In the genomic region with DNA sequence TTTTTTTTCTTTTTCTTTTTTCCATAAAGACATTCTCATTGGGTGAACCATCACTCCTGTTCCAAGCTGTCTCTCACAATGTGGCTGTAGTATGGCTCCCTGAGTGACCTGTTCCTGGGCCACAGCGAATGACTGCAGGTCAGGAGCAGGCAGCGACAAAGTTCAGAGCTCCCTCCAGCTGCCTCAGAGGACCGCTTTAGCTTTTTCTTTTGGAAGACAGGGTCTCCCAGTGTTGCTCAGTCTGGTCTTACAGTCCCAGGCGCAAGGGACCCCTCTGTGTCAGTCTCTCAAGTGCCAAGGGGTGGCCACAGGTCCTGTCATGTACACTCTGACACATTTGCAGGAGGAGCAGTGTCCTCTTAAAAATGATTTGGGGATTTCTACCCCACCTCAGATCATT, we compare ENCODE assay signal across 10 mouse cellular contexts. TPM values are rescaled to one million over a fixed set of nuclear protein-coding genes. Genes with fewer than 3 reads are reported as not detected.
DNase-seq lines count a peak whose midpoint lies in the region; ATAC-seq and TF ChIP-seq lines count a peak whose summit lies in the region.
"Had no signal": no experiment of that assay in that cellular context is flagged by ENCODE, and none has a peak within 500 bp of the region (broad histone marks: within the 10 kb centered on the region; RNA-seq: fewer than 3 reads in every experiment).

No protein-coding gene starts in this region.

- no peak for TF ChIP-seq EP300 in stomach, postnatal 0 days (optimal IDR thresholded peaks at IDR 0.05)

- no peak overlapping the region for H3K4me3 ChIP-seq in hindbrain, embryonic 13.5 days
- no peak overlapping the region for H3K4me3 ChIP-seq in hindbrain, postnatal 0 days (ENCODE audit: low read length)
- no peak overlapping the region for H3K4me3 ChIP-seq in neural tube, embryonic 13.5 days
- no peak overlapping the region for H3K4me3 ChIP-seq in limb, embryonic 12.5 days (replicated peaks)
- no peak overlapping the region for H3K4me3 ChIP-seq in stomach, postnatal 0 days (ENCODE audit: low read depth, low read length)

- H3K4me2 ChIP-seq in hindbrain, embryonic 13.5 days, result no peak overlapping the region
- no peak overlapping the region for H3K4me2 ChIP-seq in hindbrain, postnatal 0 days (ENCODE audit: low read depth, low read length)
- H3K4me2 ChIP-seq in neural tube, embryonic 13.5 days, result no peak overlapping the region
- H3K4me2 ChIP-seq in limb, embryonic 12.5 days, result no peak overlapping the region
- no peak overlapping the region for H3K4me2 ChIP-seq in stomach, postnatal 0 days (replicated peaks; ENCODE audit: low read depth)

- TF ChIP-seq CTCF in hindbrain, postnatal 0 days (IDR thresholded peaks at IDR 0.05; ENCODE audit: low read depth), result no peak
- TF ChIP-seq CTCF in stomach, postnatal 0 days (IDR thresholded peaks at IDR 0.05; ENCODE audit: low read depth), result no peak

- H3K4me1 ChIP-seq in hindbrain, embryonic 13.5 days (replicated peaks), result peaks cover 23% of the 10 kb centered on the region
- 0 out of 2 replicates have a peak, but pooled peaks cover 8% of the 10 kb centered on the region for H3K4me1 ChIP-seq in hindbrain, postnatal 0 days (ENCODE audit: insufficient read depth, low read length)
- H3K4me1 ChIP-seq in neural tube, embryonic 13.5 days (replicated peaks), result peaks cover 33% of the 10 kb centered on the region
- H3K4me1 ChIP-seq in limb, embryonic 12.5 days (replicated peaks), result peaks cover 68% of the 10 kb centered on the region
- peaks cover 10% of the 10 kb centered on the region; the same call in 1 of the 2 replicates for H3K4me1 ChIP-seq in stomach, postnatal 0 days (replicated peaks; ENCODE audit: control insufficient read depth, insufficient read depth)

- H3K27me3 ChIP-seq in hindbrain, embryonic 13.5 days, result no peaks in the 10 kb centered on the region
- H3K27me3 ChIP-seq in hindbrain, postnatal 0 days (ENCODE audit: insufficient read depth, low read length), result no peaks in the 10 kb centered on the region
- no peaks in the 10 kb centered on the region for H3K27me3 ChIP-seq in neural tube, embryonic 13.5 days
- no peaks in the 10 kb centered on the region for H3K27me3 ChIP-seq in limb, embryonic 12.5 days
- H3K27me3 ChIP-seq in stomach, postnatal 0 days (ENCODE audit: control insufficient read depth, insufficient read depth, low read length), result no peaks in the 10 kb centered on the region

- peak overlapping the region; percentile 35; the same call in 1 of the 2 replicates for H3K9ac ChIP-seq in hindbrain, embryonic 13.5 days
- no peak overlapping the region for H3K9ac ChIP-seq in hindbrain, postnatal 0 days (replicated peaks; ENCODE audit: low read length)
- H3K9ac ChIP-seq in neural tube, embryonic 13.5 days, result no peak overlapping the region; the same call in 1 of the 2 replicates
- H3K9ac ChIP-seq in limb, embryonic 12.5 days (replicated peaks), result no peak overlapping the region
- H3K9ac ChIP-seq in stomach, postnatal 0 days (ENCODE audit: low read length), result no peak overlapping the region

- peaks cover 4% of the 10 kb centered on the region for H3K36me3 ChIP-seq in hindbrain, embryonic 13.5 days
- H3K36me3 ChIP-seq in hindbrain, postnatal 0 days (ENCODE audit: insufficient read depth, low read length), result no peaks in the 10 kb centered on the region
- no peaks in the 10 kb centered on the region for H3K36me3 ChIP-seq in neural tube, embryonic 13.5 days
- H3K36me3 ChIP-seq in limb, embryonic 12.5 days, result peaks cover 10% of the 10 kb centered on the region; the same call in 1 of the 2 replicates
- H3K36me3 ChIP-seq in stomach, postnatal 0 days (ENCODE audit: control insufficient read depth, insufficient read depth, low read length), result no peaks in the 10 kb centered on the region

- WGBS in hindbrain, embryonic 13.5 days, result 86% methylated on average over 4 of the region's 4 CpGs
- 90% methylated on average over 4 of the region's 4 CpGs for WGBS in hindbrain, postnatal 0 days
- WGBS in neural tube, embryonic 13.5 days, result 80% methylated on average over 4 of the region's 4 CpGs
- 59% methylated on average over 4 of the region's 4 CpGs for WGBS in limb, embryonic 12.5 days
- 89% methylated on average over 4 of the region's 4 CpGs for WGBS in stomach, postnatal 0 days

- no peak for DNase-seq in hindbrain, postnatal 0 days (ENCODE audit: low spot score)
- no peak for DNase-seq in neural tube, embryonic 10.5 days (ENCODE audit: extremely low spot score, low spot score)
- DNase-seq in stomach, postnatal 0 days (ENCODE audit: low spot score), result no peak
- no peak for DNase-seq in embryo, embryonic 11 days
- DNase-seq in cerebellum, postnatal 10 days, result no peak
- DNase-seq: cerebellum, adult 9-10 months had no signal

- H3K27ac ChIP-seq in hindbrain, embryonic 13.5 days, result peak overlapping the region; percentile 62; the same call in 1 of the 2 replicates
- no peak overlapping the region; the same call in 1 of the 2 replicates for H3K27ac ChIP-seq in hindbrain, postnatal 0 days
- peak overlapping the region; percentile 67 for H3K27ac ChIP-seq in neural tube, embryonic 13.5 days (replicated peaks)
- H3K27ac ChIP-seq in limb, embryonic 12.5 days, result peak overlapping the region; percentile 87
- H3K27ac ChIP-seq in stomach, postnatal 0 days (replicated peaks), result peak overlapping the region; percentile 61; the same call in 1 of the 2 replicates

- no peaks in the 10 kb centered on the region for H3K9me3 ChIP-seq in hindbrain, embryonic 13.5 days
- no peaks in the 10 kb centered on the region for H3K9me3 ChIP-seq in hindbrain, postnatal 0 days (ENCODE audit: low read length)
- no peaks in the 10 kb centered on the region for H3K9me3 ChIP-seq in neural tube, embryonic 13.5 days
- H3K9me3 ChIP-seq in limb, embryonic 12.5 days, result no peaks in the 10 kb centered on the region
- no peaks in the 10 kb centered on the region for H3K9me3 ChIP-seq in stomach, postnatal 0 days (ENCODE audit: control insufficient read depth, low read length)

- ATAC-seq in hindbrain, embryonic 13.5 days (ENCODE audit: low FRiP score), result no peak
- ATAC-seq in hindbrain, postnatal 0 days, result no peak
- no peak for ATAC-seq in neural tube, embryonic 13.5 days (ENCODE audit: low read depth)
- no peak for ATAC-seq in limb, embryonic 12.5 days (ENCODE audit: insufficient number of reproducible peaks, insufficient read depth, low FRiP score, low TSS enrichment, low read depth)
- no peak for ATAC-seq in stomach, postnatal 0 days (ENCODE audit: low FRiP score, low TSS enrichment)
- ATAC-seq: forebrain, embryonic 14.5 days had no signal

RNA-seq across cellular contexts. Expression of gene Pxn, which starts 16.1 kb away (rescaled TPM):
- polyA plus RNA-seq in hindbrain, embryonic 13.5 days (2015; fragmentation: Nextera tagmentation; extraction: Ambion mirVana), result 19.9 and 23.4 TPM in 2 replicates
- 40.6 and 41.0 TPM in 2 replicates for total RNA-seq in hindbrain, postnatal 0 days (2014; rRNA removed)
- 16.8 and 18.0 TPM in 2 replicates for polyA plus RNA-seq in hindbrain, postnatal 0 days (2015; fragmentation: Nextera tagmentation; extraction: Ambion mirVana)
- 26.5 and 26.6 TPM in 2 replicates for polyA plus RNA-seq in neural tube, embryonic 13.5 days (2015; fragmentation: Nextera tagmentation; extraction: Ambion mirVana)
- polyA plus RNA-seq in limb, embryonic 12.5 days (2016; fragmentation: Nextera tagmentation; extraction: Ambion mirVana), result 40.3 and 47.1 TPM in 2 replicates
- polyA plus RNA-seq in stomach, postnatal 0 days (2015; fragmentation: Nextera tagmentation; extraction: Ambion mirVana), result 21.1 and 25.8 TPM in 2 replicates

RNA-seq across cellular contexts. Expression of gene Rplp0, which starts 36.7 kb away (rescaled TPM):
- polyA plus RNA-seq in hindbrain, embryonic 13.5 days (2015; fragmentation: Nextera tagmentation; extraction: Ambion mirVana), result 895 and 907 TPM in 2 replicates
- 1,557 and 1,861 TPM in 2 replicates for total RNA-seq in hindbrain, postnatal 0 days (2014; rRNA removed)
- polyA plus RNA-seq in hindbrain, postnatal 0 days (2015; fragmentation: Nextera tagmentation; extraction: Ambion mirVana), result 786 and 796 TPM in 2 replicates
- polyA plus RNA-seq in neural tube, embryonic 13.5 days (2015; fragmentation: Nextera tagmentation; extraction: Ambion mirVana), result 767 and 869 TPM in 2 replicates
- 1,237 and 1,243 TPM in 2 replicates for polyA plus RNA-seq in limb, embryonic 12.5 days (2016; fragmentation: Nextera tagmentation; extraction: Ambion mirVana)
- polyA plus RNA-seq in stomach, postnatal 0 days (2015; fragmentation: Nextera tagmentation; extraction: Ambion mirVana), result 1,317 and 1,335 TPM in 2 replicates

RNA-seq across cellular contexts. Expression of gene Sirt4, which starts 38.0 kb away (rescaled TPM):
- polyA plus RNA-seq in hindbrain, embryonic 13.5 days (2015; fragmentation: Nextera tagmentation; extraction: Ambion mirVana), result 30.0 TPM in 2 replicates
- 25.8 and 33.7 TPM in 2 replicates for total RNA-seq in hindbrain, postnatal 0 days (2014; rRNA removed)
- polyA plus RNA-seq in hindbrain, postnatal 0 days (2015; fragmentation: Nextera tagmentation; extraction: Ambion mirVana), result 20.2 and 21.8 TPM in 2 replicates
- 26.8 and 33.0 TPM in 2 replicates for polyA plus RNA-seq in neural tube, embryonic 13.5 days (2015; fragmentation: Nextera tagmentation; extraction: Ambion mirVana)
- polyA plus RNA-seq in limb, embryonic 12.5 days (2016; fragmentation: Nextera tagmentation; extraction: Ambion mirVana), result 21.9 and 24.9 TPM in 2 replicates
- polyA plus RNA-seq in stomach, postnatal 0 days (2015; fragmentation: Nextera tagmentation; extraction: Ambion mirVana), result 10.1 and 11.5 TPM in 2 replicates

RNA-seq across cellular contexts. Expression of gene Gcn1l1, which starts 42.5 kb away (rescaled TPM):
- polyA plus RNA-seq in hindbrain, embryonic 13.5 days (2015; fragmentation: Nextera tagmentation; extraction: Ambion mirVana), result 42.2 and 42.4 TPM in 2 replicates
- 73.4 and 81.7 TPM in 2 replicates for total RNA-seq in hindbrain, postnatal 0 days (2014; rRNA removed)
- 22.8 and 24.3 TPM in 2 replicates for polyA plus RNA-seq in hindbrain, postnatal 0 days (2015; fragmentation: Nextera tagmentation; extraction: Ambion mirVana)
- polyA plus RNA-seq in neural tube, embryonic 13.5 days (2015; fragmentation: Nextera tagmentation; extraction: Ambion mirVana), result 36.5 and 39.3 TPM in 2 replicates
- 55.4 and 57.4 TPM in 2 replicates for polyA plus RNA-seq in limb, embryonic 12.5 days (2016; fragmentation: Nextera tagmentation; extraction: Ambion mirVana)
- polyA plus RNA-seq in stomach, postnatal 0 days (2015; fragmentation: Nextera tagmentation; extraction: Ambion mirVana), result 11.2 and 11.7 TPM in 2 replicates

RNA-seq across cellular contexts. Expression of gene Pla2g1b, which starts 56.5 kb away (rescaled TPM):
- not detected in 2 replicates for polyA plus RNA-seq in hindbrain, embryonic 13.5 days (2015; fragmentation: Nextera tagmentation; extraction: Ambion mirVana)
- not detected in 2 replicates for total RNA-seq in hindbrain, postnatal 0 days (2014; rRNA removed)
- not detected in 2 replicates for polyA plus RNA-seq in hindbrain, postnatal 0 days (2015; fragmentation: Nextera tagmentation; extraction: Ambion mirVana)
- polyA plus RNA-seq in neural tube, embryonic 13.5 days (2015; fragmentation: Nextera tagmentation; extraction: Ambion mirVana), result 0.95 TPM in 1 of 2 replicates, not detected in the other
- polyA plus RNA-seq in limb, embryonic 12.5 days (2016; fragmentation: Nextera tagmentation; extraction: Ambion mirVana), result not detected in 2 replicates
- polyA plus RNA-seq in stomach, postnatal 0 days (2015; fragmentation: Nextera tagmentation; extraction: Ambion mirVana), result 464 and 489 TPM in 2 replicates
- polyA plus RNA-seq: forebrain, embryonic 14.5 days had no signal
